Mouse (Mus musculus) midbrain, embryonic 14.5 days (tissue): ENCODE data around the gene Olfr112. TPM values are rescaled to one million over a fixed set of nuclear protein-coding genes. Genes with fewer than 3 reads are reported as not detected.
"Not testable (repeated sequence)": the region's sequence is repeated elsewhere in the genome, so short reads cannot be mapped to it uniquely, and the experiment has no call there.

Experiments
- ATAC-seq: fragments of 200-750 bp; cut with Nextera tagmentation; 2 replicates; pipeline ENCODE4 v1.8.0; 2017; ENCODE audit warnings: moderate number of reproducible peaks, moderate library complexity; ENCODE audit not compliant: low FRiP score, low TSS enrichment
- DNase-seq: peaks from one replicate; pipeline ENCODE4 v3.0.0-alpha.2; 2015
- H3K27ac ChIP-seq: fragments of 300-500 bp; sonication (generic); replicated peaks from 2 replicates; pipeline ENCODE4 v1.5.1; 2014; ENCODE audit warnings: mild to moderate bottlenecking, low read depth, low read length, moderate library complexity
- H3K27me3 ChIP-seq: fragments of 300-500 bp; sonication (generic); 2 replicates; pipeline ENCODE4 v1.6.1; 2014; ENCODE audit warnings: low read length, control low read depth, mixed read lengths; ENCODE audit not compliant: control insufficient read depth, insufficient read depth
- H3K36me3 ChIP-seq: fragments of 300-500 bp; sonication (generic); 2 replicates; pipeline ENCODE4 v1.6.1; 2014; ENCODE audit warnings: low read length, control low read depth; ENCODE audit not compliant: control insufficient read depth, insufficient read depth
- H3K4me1 ChIP-seq: fragments of 300-500 bp; sonication (generic); 2 replicates; pipeline ENCODE4 v1.6.1; 2014; ENCODE audit warnings: mild to moderate bottlenecking, antibody characterized with exemption, low read length, control low read depth; ENCODE audit not compliant: control insufficient read depth, insufficient read depth
- H3K4me2 ChIP-seq: fragments of 300-500 bp; sonication (generic); 2 replicates; pipeline ENCODE4 v1.6.1; 2014; ENCODE audit warnings: mild to moderate bottlenecking, low read length, moderate library complexity
- H3K4me3 ChIP-seq: fragments of 300-500 bp; sonication (generic); replicated peaks from 2 replicates; pipeline ENCODE4 v1.5.1; 2014; ENCODE audit warnings: low read depth, low read length
- H3K9ac ChIP-seq: fragments of 300-500 bp; sonication (generic); replicated peaks from 2 replicates; pipeline ENCODE4 v1.6.1; 2014; ENCODE audit warnings: mild to moderate bottlenecking, low read length, moderate library complexity
- H3K9me3 ChIP-seq: fragments of 300-500 bp; sonication (generic); 2 replicates; pipeline ENCODE4 v1.6.1; 2016; ENCODE audit warnings: low read length, control low read depth, mixed read lengths; ENCODE audit not compliant: control insufficient read depth
- polyA plus RNA-seq: library from polyadenylated mRNA; unstranded; fragments of >200 nt; fragmentation: Nextera tagmentation; extraction: Ambion mirVana; gene quantifications from 2 replicates; pipeline ENCODE4 v1.2.1, GENCODE M21; 2014

The Olfr112 gene
- polyA plus RNA-seq, 1 experiment from 2014 or later: not detected

DNA sequence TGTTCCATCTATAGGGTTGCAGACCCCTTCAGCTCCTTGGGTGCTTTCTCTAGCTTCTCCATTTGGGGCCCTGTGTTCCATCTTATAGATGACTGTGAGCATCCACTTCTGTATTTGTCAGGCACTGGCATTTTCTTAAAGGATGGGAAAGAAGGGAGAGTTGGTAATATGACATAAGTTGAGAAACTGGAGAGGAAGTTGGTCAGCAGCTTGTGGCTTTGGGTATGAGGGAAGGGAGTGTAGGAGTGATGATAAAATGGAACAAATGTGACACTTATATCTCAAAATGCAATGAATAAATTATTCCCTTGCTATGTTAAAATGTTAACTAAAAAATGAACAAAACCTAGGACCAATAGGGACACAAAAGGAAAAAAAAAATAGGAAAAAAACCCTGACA is 44.6 kb downstream of the Olfr112 start:
- not testable (repeated sequence) for H3K4me2 ChIP-seq, H3K9me3 ChIP-seq, H3K27me3 ChIP-seq, DNase-seq, ATAC-seq, H3K36me3 ChIP-seq, H3K4me1 ChIP-seq, H3K9ac ChIP-seq, H3K4me3 ChIP-seq, H3K27ac ChIP-seq

Other genes starting within 250 kb of the Olfr112 start
- not detected in 2 replicates for gene Olfr103, start 229.8 kb downstream of the Olfr112 start, polyA plus RNA-seq
- not detected in 2 replicates for gene Olfr104-ps, start 209.9 kb downstream of the Olfr112 start, polyA plus RNA-seq
- gene Olfr105-ps, start 190.4 kb downstream of the Olfr112 start, polyA plus RNA-seq: not detected in 2 replicates
- gene Olfr106-ps, start 179.1 kb downstream of the Olfr112 start, polyA plus RNA-seq: not detected in 2 replicates
- not detected in 2 replicates for gene Olfr107, start 170.2 kb downstream of the Olfr112 start, polyA plus RNA-seq
- not detected in 2 replicates for gene Olfr108, start 124.0 kb downstream of the Olfr112 start, polyA plus RNA-seq
- gene Olfr109, start 110.5 kb downstream of the Olfr112 start, polyA plus RNA-seq: not detected in 2 replicates
- not detected in 2 replicates for gene H2-M2, start 85.9 kb downstream of the Olfr112 start, polyA plus RNA-seq
- gene Olfr110, start 77.0 kb downstream of the Olfr112 start, polyA plus RNA-seq: not detected in 2 replicates
- gene Olfr111, start 61.4 kb downstream of the Olfr112 start, polyA plus RNA-seq: not detected in 2 replicates
- gene Olfr113, start 8.2 kb upstream of the Olfr112 start, polyA plus RNA-seq: not detected in 2 replicates
- gene Olfr114, start 23.3 kb upstream of the Olfr112 start, polyA plus RNA-seq: not detected in 2 replicates
- gene Olfr115, start 57.7 kb upstream of the Olfr112 start, polyA plus RNA-seq: not detected in 2 replicates
- gene Olfr116, start 57.7 kb upstream of the Olfr112 start, polyA plus RNA-seq: not detected in 2 replicates
- not detected in 2 replicates for gene Olfr117, start 94.3 kb upstream of the Olfr112 start, polyA plus RNA-seq
- not detected in 2 replicates for gene Olfr118, start 97.5 kb upstream of the Olfr112 start, polyA plus RNA-seq
- gene Olfr119, start 127.1 kb upstream of the Olfr112 start, polyA plus RNA-seq: not detected in 2 replicates
- not detected in 2 replicates for gene Olfr120, start 152.4 kb upstream of the Olfr112 start, polyA plus RNA-seq
- gene Olfr121, start 179.4 kb upstream of the Olfr112 start, polyA plus RNA-seq: not detected in 2 replicates
- gene Olfr122, start 199.2 kb upstream of the Olfr112 start, polyA plus RNA-seq: not detected in 2 replicates
- not detected in 2 replicates for gene Olfr123, start 224.1 kb upstream of the Olfr112 start, polyA plus RNA-seq
- gene Olfr124, start 230.4 kb upstream of the Olfr112 start, polyA plus RNA-seq: not detected in 2 replicates